ENCODE assay signal across 9 mouse cellular contexts in genomic region chr1:132190621-132191092, GRCm38 (mm10). TPM values are rescaled to one million over a fixed set of nuclear protein-coding genes. Genes with fewer than 3 reads are reported as not detected.
A peak's percentile ranks its signal among the peaks of the same experiment; 100 is the strongest.
DNase-seq lines count a peak whose midpoint lies in the region; ATAC-seq and TF ChIP-seq lines count a peak whose summit lies in the region.
"Had no signal": no experiment of that assay in that cellular context is flagged by ENCODE, and none has a peak within 500 bp of the region (broad histone marks: within the 10 kb centered on the region; RNA-seq: fewer than 3 reads in every experiment).

No protein-coding gene starts in this region.

- no peak for TF ChIP-seq CTCF in lung, embryonic 14.5 days (IDR thresholded peaks at IDR 0.05; ENCODE audit: low read depth)

- 0 out of 2 replicates have a peak, but pooled peaks have one; percentile 5 for ATAC-seq in lung, embryonic 14.5 days (ENCODE audit: insufficient read depth)
- peak; percentile 20; the same call in 1 of the 2 replicates for ATAC-seq in midbrain, embryonic 12.5 days (ENCODE audit: low FRiP score, low read depth)

- under 1% methylated on average over 61 of the region's 62 CpGs for WGBS in lung, embryonic 14.5 days
- under 1% methylated on average over 60 of the region's 62 CpGs for WGBS in hindbrain, embryonic 10.5 days
- under 1% methylated on average over 62 of the region's 62 CpGs for WGBS in midbrain, embryonic 12.5 days

- H3K4me3 ChIP-seq in lung, embryonic 14.5 days (ENCODE audit: low read depth, low read length), result peak overlapping the region; percentile 60
- H3K4me3 ChIP-seq in hindbrain, embryonic 10.5 days, result peak overlapping the region; percentile 91
- peak overlapping the region; percentile 96 for H3K4me3 ChIP-seq in midbrain, embryonic 12.5 days

- peak overlapping the region; percentile 72 for H3K9ac ChIP-seq in lung, embryonic 14.5 days
- peak overlapping the region; percentile 100 for H3K9ac ChIP-seq in midbrain, embryonic 12.5 days (replicated peaks)

- peak overlapping the region; percentile 91 for H3K27ac ChIP-seq in lung, embryonic 14.5 days (ENCODE audit: low read depth)
- H3K27ac ChIP-seq in hindbrain, embryonic 10.5 days, result peak overlapping the region; percentile 100
- peak overlapping the region; percentile 100 for H3K27ac ChIP-seq in midbrain, embryonic 12.5 days (replicated peaks)

- H3K27me3 ChIP-seq in lung, embryonic 14.5 days (ENCODE audit: insufficient read depth, low read length), result peaks cover 67% of the 10 kb centered on the region
- peaks cover 69% of the 10 kb centered on the region for H3K27me3 ChIP-seq in hindbrain, embryonic 10.5 days (ENCODE audit: insufficient read depth, poor library complexity, severe bottlenecking)
- peaks cover 21% of the 10 kb centered on the region for H3K27me3 ChIP-seq in midbrain, embryonic 12.5 days

- no peaks in the 10 kb centered on the region for H3K36me3 ChIP-seq in lung, embryonic 14.5 days (ENCODE audit: insufficient read depth)
- 0 out of 2 replicates have a peak, but pooled peaks cover 6% of the 10 kb centered on the region for H3K36me3 ChIP-seq in hindbrain, embryonic 10.5 days
- peaks cover 2% of the 10 kb centered on the region; the same call in 1 of the 2 replicates for H3K36me3 ChIP-seq in midbrain, embryonic 12.5 days

- H3K4me1 ChIP-seq in lung, embryonic 14.5 days (ENCODE audit: insufficient read depth), result no peaks in the 10 kb centered on the region; the same call in 1 of the 2 replicates
- peaks cover 89% of the 10 kb centered on the region for H3K4me1 ChIP-seq in hindbrain, embryonic 10.5 days (replicated peaks)
- H3K4me1 ChIP-seq in midbrain, embryonic 12.5 days, result peaks cover 57% of the 10 kb centered on the region

- peak overlapping the region; percentile 93 for H3K4me2 ChIP-seq in lung, embryonic 14.5 days
- peak overlapping the region; percentile 81 for H3K4me2 ChIP-seq in midbrain, embryonic 12.5 days (replicated peaks)

- peak; percentile 37 for DNase-seq in adrenal gland, postnatal 14 days
- DNase-seq in adrenal gland, postnatal 10 days, result no peak
- DNase-seq in lung, embryonic 14.5 days, result peak; percentile 55
- no peak for DNase-seq in lung, postnatal 36 days
- peak; percentile 69 for DNase-seq in hindbrain, embryonic 10.5 days (ENCODE audit: low spot score)
- DNase-seq in layer of hippocampus, postnatal 10 days (ENCODE audit: low spot score in 2 of 2), result no peak
- no peak for DNase-seq in layer of hippocampus, adult 11-12 months (ENCODE audit: low spot score)

- H3K9me3 ChIP-seq in lung, embryonic 14.5 days (ENCODE audit: low read depth, low read length), result no peaks in the 10 kb centered on the region
- no peaks in the 10 kb centered on the region for H3K9me3 ChIP-seq in hindbrain, embryonic 10.5 days
- H3K9me3 ChIP-seq in midbrain, embryonic 12.5 days, result no peaks in the 10 kb centered on the region

RNA-seq across cellular contexts. Expression of gene Lemd1, which starts 0.6 kb away (rescaled TPM):
- not detected in 2 replicates for total RNA-seq in adrenal gland, postnatal 14 days (2021)
- under 1 TPM; 0.27 to 0.36 TPM for total RNA-seq in adrenal gland, postnatal 10 days (2021)
- polyA plus RNA-seq in lung, embryonic 14.5 days (2014; fragmentation: Nextera tagmentation; extraction: Ambion mirVana), result 1.9 and 3.1 TPM in 2 replicates
- 2.6 and 7.7 TPM in 2 replicates for polyA plus RNA-seq in hindbrain, embryonic 10.5 days (2016; fragmentation: Nextera tagmentation; extraction: Ambion mirVana)
- 13.4 and 15.6 TPM in 2 replicates for polyA plus RNA-seq in midbrain, embryonic 12.5 days (2016; fragmentation: Nextera tagmentation; extraction: Ambion mirVana)
- 1 to 10 TPM; 4.9 TPM for total RNA-seq in layer of hippocampus, postnatal 10 days (2021)
- total RNA-seq: neutrophil, adult 5-6 weeks had no signal

RNA-seq across cellular contexts. Expression of gene AC124108.1, which starts 0.6 kb away (rescaled TPM):
- 0.11 and 0.15 TPM in 2 replicates for total RNA-seq in adrenal gland, postnatal 14 days (2021)
- under 1 TPM in 1 of 2 experiments, not detected in 1; 0.15 TPM for total RNA-seq in adrenal gland, postnatal 10 days (2021)
- 0.78 and 1.0 TPM in 2 replicates for polyA plus RNA-seq in lung, embryonic 14.5 days (2014; fragmentation: Nextera tagmentation; extraction: Ambion mirVana)
- polyA plus RNA-seq in hindbrain, embryonic 10.5 days (2016; fragmentation: Nextera tagmentation; extraction: Ambion mirVana), result 1.6 and 2.8 TPM in 2 replicates
- 6.1 and 7.9 TPM in 2 replicates for polyA plus RNA-seq in midbrain, embryonic 12.5 days (2016; fragmentation: Nextera tagmentation; extraction: Ambion mirVana)
- 1 to 10 TPM; 1.7 TPM for total RNA-seq in layer of hippocampus, postnatal 10 days (2021)
- total RNA-seq: neutrophil, adult 5-6 weeks had no signal

RNA-seq across cellular contexts. Expression of gene Gm10188, which starts 38.9 kb away (rescaled TPM):
- total RNA-seq in adrenal gland, postnatal 14 days (2021), result not detected in 2 replicates
- total RNA-seq in adrenal gland, postnatal 10 days (2021), result not detected
- polyA plus RNA-seq in lung, embryonic 14.5 days (2014; fragmentation: Nextera tagmentation; extraction: Ambion mirVana), result not detected in 2 replicates
- 0.24 and 0.31 TPM in 2 replicates for polyA plus RNA-seq in hindbrain, embryonic 10.5 days (2016; fragmentation: Nextera tagmentation; extraction: Ambion mirVana)
- polyA plus RNA-seq in midbrain, embryonic 12.5 days (2016; fragmentation: Nextera tagmentation; extraction: Ambion mirVana), result 0.96 TPM in 1 of 2 replicates, not detected in the other
- total RNA-seq in layer of hippocampus, postnatal 10 days (2021), result not detected
- total RNA-seq: neutrophil, adult 5-6 weeks had no signal

RNA-seq across cellular contexts. Expression of gene Cdk18, which starts 51.2 kb away (rescaled TPM):
- 16.7 and 17.9 TPM in 2 replicates for total RNA-seq in adrenal gland, postnatal 14 days (2021)
- total RNA-seq in adrenal gland, postnatal 10 days (2021), result 10 to 100 TPM; 14.6 TPM
- polyA plus RNA-seq in lung, embryonic 14.5 days (2014; fragmentation: Nextera tagmentation; extraction: Ambion mirVana), result 7.3 and 8.0 TPM in 2 replicates
- polyA plus RNA-seq in hindbrain, embryonic 10.5 days (2016; fragmentation: Nextera tagmentation; extraction: Ambion mirVana), result 2.1 and 2.2 TPM in 2 replicates
- polyA plus RNA-seq in midbrain, embryonic 12.5 days (2016; fragmentation: Nextera tagmentation; extraction: Ambion mirVana), result 0.56 and 1.6 TPM in 2 replicates
- total RNA-seq in layer of hippocampus, postnatal 10 days (2021), result 10 to 100 TPM; 19.3 to 23.4 TPM
- total RNA-seq: neutrophil, adult 5-6 weeks had no signal

Comparison
In these comparisons a context has a peak if more than half of its experiments do, and no peak if none do; other contexts are left out.
1. DNase-seq: peak in adrenal gland, postnatal 14 days (single experiment), lung, embryonic 14.5 days (single experiment) and hindbrain, embryonic 10.5 days (single experiment); none in adrenal gland, postnatal 10 days (single experiment), lung, postnatal 36 days (single experiment), layer of hippocampus, postnatal 10 days (0 of 2) and layer of hippocampus, adult 11-12 months (single experiment).
2. Peak in every context shown above with its lines, with median percentiles within 50 percentile points of each other: H3K27ac ChIP-seq and H3K4me3 ChIP-seq.